Mouse (Mus musculus) megakaryocyte, adult 5-6 weeks (primary cell): Measurements from ENCODE around the gene Kcnab1. TPM values are rescaled to one million over a fixed set of nuclear protein-coding genes. Genes with fewer than 3 reads are reported as not detected.

Experiments used
- ATAC-seq: 2 replicates; pipeline ENCODE4 v1.8.0; 2016; ENCODE audit warnings: mild to moderate bottlenecking, inconsistent platforms; ENCODE audit not compliant: poor library complexity, severe bottlenecking
- total RNA-seq, 2 experiments: library from RNA; stranded (forward) in 1 of 2; stranded (reverse) in 1 of 2; fragments of 153-499, 151-499 nt in 1 of 2; fragments of 221-1000, 200-1000 nt in 1 of 2; gene quantifications; 2 replicates each; pipeline versions ENCODE4 v1.2.3 to v1.2.4; 2015 to 2017

Kcnab1 gene
- total RNA-seq (2015) = not detected in 2 replicates
- not detected in 2 replicates for total RNA-seq (2017)

DNA sequence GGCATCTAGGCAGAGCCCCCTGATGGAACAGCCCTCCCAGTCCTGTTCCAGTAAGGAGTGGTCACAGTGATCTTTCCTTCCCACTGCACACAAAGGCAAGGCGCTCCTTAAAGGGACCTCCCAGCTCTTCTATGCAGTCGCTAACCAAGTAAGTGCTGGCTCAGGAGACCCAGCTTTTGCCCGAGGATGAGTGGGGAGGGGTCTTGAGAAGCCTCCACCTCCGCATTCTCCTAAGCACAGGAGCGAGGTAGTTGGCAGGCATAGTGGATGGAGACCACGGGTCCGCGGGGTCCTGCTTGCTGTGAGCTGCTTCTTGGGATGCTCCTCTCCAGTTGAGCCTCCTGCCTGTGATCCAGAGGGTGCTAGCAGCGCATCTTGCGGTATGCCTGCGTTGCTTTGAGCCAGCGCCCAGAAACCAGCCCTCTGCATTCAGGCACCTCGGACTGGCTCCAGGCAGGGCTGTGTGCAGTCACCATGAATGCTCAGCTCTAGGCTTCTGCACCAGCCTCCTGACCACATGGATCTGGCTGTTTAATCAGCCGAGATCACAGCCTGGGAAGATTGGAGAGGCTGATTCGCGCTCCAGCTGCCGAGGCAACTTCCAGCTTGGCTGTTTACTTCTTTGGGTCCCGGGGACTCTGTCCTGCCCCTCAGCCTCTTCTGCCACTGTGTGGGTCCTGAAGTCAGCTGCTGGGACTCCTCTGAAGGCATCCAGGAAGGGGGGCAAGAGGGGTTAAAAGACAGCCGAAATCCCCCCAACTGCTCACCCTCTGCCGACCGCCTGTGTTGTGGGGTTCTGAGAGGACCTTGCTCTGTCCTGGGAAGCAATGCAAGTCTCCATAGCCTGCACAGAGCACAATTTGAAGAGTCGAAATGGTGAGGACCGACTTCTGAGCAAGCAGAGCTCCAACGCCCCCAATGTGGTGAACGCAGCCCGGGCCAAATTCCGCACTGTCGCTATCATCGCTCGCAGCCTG, at the start of gene Kcnab1:
TSS of gene Kcnab1 (plus strand) at position 440 of the 977 bp plus-strand sequence.
- ATAC-seq = no peak

DNA sequence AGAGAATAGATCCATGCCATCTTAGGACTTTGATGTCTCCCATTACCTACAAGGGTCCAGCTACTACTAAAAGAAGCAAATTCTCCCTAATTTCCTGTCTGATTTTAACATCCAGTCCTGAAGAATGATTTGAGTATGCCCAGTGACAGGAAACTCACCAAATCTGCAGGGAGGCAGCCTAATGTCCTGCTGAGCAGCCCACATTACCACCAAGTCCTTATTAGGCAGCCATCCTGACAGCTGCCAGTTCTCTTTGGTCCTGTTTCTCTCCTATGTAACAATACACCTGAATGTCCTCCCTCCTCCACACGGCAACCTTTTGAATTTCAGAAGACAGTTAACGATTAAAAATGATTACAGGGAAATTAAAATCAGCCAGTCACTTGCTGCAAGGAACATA, 20.9 kb upstream of the Kcnab1 start:
- ATAC-seq = no peak

DNA sequence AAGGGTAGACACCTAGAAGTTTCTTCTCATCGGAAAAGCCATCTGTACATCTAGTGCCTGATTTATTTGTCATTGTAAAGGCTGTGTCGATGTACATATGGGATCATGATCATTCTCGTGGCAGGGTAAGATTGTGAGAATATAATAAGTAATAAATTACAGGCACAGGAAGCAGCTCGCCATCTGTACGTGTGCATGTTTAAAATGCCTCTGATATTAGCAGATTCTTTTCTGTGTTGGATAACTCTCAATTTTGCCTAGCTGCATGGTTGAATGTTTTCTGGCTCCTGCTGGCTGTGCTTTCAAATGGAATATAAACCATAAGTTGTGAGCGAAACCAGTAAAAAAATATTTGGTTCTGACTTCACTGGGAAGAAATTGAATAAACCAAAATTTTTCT, 5.1 kb upstream of the Kcnab1 start:
- no peak for ATAC-seq

DNA sequence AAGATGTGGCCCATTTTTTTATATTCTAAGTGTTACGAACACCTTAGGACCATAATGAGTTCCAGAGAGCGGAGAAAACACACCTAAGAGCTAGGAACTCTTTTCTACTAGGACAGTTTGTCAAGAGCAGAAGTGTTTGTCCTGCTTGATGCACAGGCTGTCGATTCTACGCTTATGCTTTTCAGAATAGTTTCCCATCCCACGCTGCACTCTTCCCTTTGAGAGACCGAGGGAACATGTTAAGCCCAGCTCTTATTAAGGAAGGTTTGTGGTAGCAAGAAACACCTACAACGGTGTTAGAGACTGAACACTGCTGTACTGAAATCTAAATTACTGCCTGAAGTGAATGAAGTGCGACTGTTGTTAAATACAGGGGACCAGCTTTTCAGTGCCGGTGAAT, 1.0 kb downstream of the Kcnab1 start:
- no peak for ATAC-seq

DNA sequence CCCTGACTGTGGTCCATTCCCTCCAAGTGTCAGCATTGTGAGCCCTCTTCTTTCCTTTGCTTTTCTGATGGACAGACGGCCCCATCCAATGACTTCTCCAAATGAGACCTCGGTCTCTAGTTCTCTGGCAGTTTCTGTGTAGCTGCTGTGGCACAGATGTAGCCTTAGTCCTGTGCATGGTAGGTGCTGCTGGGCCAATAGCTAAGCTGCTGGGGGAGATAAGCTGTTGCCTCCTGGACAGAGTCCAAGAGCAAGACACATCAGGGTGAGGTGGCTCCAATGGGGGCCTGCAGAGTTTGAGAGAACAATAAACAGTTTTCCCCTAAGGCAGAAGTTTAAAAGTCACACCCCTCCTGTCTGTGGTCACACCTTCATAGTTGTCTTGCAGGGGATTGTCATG, 2.0 kb downstream of the Kcnab1 start:
- no peak for ATAC-seq

DNA sequence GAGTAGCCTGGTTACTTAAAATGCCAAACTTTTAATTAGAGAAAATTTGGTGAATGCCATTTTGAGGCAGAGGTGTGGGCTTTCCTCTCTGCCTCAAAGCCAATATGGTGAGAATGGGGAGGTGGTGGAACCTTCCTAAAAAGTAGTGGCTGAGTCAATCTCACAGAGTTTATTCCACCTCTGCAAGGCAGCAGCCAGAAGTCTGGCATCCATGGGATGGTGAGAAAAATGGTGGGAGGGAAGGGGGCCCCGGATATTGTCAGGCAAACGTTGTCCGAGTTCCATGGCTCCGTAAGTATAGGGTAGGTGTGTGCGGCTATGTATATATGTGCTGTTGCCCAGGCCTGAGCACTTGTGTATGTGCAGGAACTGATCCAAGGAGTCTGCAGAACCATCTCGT, 6.0 kb downstream of the Kcnab1 start:
- ATAC-seq = no peak

DNA sequence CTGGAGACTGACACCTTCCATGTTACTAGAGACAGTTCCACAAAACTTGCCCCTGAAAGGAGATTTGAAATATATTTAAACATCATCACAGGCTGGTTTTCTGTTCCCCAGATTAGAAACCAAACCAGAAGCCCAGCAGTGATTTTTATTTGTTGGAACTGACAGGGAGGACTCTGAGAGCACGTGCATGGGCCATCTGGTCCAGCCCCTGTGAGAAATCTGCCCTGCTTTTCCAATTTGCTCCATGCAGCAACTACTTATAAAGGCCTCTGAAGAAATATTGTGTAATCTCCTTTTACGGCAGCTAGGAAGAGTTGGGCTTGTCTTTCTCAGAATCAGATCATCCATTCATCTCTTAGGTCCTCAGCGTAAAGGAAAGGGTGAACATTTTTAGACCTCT, 7.8 kb downstream of the Kcnab1 start:
- ATAC-seq = no peak

DNA sequence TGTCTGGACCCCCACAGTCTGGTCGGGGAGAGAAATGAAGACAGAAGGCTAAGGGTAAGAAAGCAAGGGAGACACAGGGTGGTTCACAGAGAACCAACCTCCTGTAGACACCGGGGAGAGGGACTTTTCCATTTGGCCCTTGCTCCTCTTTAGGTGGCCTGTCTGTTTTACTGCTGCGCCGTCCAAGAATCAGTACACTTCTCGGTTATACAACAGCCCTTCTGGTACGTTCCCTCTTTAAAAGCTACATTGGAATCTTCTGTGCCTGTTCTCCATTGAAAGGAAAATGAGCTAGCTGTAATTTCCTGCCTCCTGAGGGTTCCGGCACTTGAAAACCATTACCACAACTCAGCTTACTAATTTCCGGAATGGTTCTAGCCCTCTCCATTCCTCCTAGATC, 8.2 kb downstream of the Kcnab1 start:
- ATAC-seq = no peak

DNA sequence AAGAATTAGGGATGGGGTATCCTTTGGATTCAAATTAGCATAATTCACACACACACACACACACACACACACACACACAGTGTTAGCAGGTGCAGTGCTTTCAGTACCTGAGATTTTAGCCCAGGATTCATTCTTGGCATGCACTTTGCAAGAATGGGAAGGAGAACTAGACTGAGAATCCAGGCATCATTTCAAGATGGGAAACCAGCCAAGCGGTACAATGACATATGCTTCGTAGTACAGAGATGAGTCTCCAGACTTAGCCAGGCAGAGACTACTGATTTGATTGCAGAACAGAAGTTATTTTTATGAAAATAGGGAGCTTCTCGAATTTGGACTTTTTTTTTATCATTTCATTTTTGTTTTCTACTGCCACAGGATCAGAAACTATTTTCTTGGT, 15.8 kb downstream of the Kcnab1 start:
- ATAC-seq = no peak

DNA sequence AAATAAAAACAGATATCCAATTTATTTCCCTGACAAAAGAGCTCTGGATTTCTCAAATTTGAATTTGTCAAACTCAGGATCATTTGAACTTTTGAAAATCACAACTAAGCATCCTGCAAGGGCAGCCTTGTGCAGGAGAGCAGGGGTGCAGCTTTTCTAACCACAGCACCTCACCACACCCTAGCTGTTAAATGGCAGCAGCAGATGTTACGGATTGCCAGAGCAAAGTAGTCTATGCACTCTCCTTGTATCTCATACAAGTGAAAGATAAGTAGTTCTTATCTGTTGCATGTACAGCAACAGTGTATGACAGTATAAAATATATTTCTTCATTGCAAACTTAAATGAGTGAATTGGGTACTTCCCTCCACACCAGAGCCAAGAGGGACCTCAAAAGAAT, 20.4 kb downstream of the Kcnab1 start:
- ATAC-seq = no peak

DNA sequence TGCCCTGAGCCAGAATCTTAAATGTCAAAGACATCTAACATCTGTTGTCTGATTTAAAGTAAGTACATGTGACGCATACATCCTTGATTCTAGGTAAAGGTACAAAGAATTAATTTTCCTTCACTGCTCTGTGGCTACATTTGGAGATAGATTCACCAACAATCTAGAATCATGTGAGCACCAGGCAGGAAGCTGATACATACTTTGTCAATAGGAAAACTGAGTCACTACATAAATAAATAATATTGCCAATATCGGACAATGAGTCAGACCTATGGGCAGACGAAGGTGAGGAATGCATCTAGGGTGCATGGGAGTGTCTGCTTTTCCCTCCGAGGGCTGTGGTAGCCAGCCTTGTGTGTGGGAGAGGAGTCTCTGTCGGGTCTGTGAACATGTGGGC, 25.7 kb downstream of the Kcnab1 start:
- no peak for ATAC-seq

DNA sequence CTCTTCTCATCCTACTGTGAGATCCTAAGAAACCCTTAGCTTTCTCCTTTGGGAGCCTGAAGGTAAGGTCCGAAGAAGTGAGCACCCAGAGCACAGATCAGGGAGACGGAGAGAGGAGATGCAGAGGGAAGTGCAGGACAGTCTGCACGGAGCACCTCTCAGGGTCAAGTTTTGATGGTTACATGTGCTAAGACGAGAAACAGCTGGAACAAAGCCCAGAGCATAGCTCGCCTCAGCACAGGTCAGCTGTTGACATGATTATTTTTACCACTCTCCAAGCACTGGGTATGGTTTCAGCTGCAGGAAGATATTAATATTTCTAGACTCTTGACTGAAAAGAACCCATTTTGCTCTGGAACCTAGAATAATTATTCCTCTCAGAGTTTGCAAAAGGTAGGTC, 27.7 kb downstream of the Kcnab1 start:
- ATAC-seq = no peak

DNA sequence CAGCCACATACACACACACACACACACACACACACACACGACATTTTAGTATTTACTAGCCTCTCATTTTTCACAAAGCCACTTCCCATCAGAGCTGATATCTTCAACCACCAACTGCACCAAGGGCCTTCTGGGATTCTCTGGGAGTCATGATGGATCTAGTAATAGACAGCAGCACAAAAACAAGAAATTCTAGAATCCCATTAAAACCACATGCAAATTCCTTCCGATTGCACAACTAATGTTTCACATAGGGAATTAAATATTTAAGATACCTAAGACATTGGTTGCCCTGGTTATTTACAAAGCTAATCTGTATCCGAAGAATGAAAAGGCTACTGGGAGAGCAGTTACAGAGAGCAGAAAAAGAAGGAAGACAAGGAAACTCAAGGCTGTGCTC, 29.6 kb downstream of the Kcnab1 start:
- no peak for ATAC-seq

DNA sequence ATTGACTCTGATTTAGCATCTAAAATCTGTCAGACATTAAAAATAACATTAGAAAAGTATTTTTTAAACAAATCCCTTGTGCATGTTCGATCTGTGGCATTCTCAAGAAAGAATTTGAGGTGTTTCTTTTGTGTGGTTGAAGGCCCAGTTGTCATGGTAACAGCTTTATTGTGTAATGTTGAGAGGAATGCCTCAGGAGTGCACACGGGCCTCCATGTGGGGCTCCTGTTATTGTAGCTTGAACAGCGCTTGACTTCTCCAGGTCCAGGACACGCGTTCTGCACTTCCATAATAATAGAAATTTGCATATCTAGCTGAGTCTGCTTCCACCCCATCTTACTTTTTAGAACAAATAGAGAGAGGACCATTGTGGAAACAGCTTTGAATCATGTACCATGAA, 36.0 kb downstream of the Kcnab1 start:
- no peak for ATAC-seq

DNA sequence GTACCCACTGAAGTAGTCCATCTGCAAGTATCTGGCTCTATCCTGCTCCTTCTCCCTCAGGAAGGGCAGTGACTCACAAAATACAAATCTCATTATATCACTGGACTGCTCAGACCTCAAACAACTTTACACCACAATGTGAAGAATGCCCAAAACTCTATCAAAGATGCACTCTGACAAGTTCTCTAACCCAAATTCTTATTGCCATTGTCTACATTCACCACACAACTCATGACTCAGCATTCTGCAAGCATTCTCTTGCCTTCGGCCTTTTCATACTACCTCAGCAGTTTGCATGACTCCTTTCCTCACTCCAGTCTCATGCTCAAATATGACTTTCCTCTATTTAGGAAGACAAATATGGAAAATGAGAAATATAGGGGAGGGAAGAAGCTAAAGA, 42.6 kb downstream of the Kcnab1 start:
- no peak for ATAC-seq

DNA sequence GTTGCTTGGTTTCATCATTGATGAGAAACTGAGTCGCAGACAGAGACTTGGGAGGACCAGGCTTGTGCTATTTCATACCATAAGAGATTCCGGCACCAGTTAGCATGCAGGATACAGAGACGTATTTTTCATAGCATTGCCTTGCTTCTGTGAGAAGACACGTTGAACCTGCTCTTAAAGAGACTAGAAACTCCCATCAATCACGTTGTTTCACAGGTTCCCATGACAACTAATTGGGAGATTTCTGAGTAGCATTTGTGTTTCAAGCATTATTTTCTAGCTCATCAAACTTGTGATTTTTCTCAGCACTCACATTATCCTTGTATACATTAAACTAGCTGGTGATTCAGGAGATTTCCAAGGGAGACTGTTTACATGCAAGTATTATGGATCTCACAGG, 63.8 kb downstream of the Kcnab1 start:
- ATAC-seq = no peak

DNA sequence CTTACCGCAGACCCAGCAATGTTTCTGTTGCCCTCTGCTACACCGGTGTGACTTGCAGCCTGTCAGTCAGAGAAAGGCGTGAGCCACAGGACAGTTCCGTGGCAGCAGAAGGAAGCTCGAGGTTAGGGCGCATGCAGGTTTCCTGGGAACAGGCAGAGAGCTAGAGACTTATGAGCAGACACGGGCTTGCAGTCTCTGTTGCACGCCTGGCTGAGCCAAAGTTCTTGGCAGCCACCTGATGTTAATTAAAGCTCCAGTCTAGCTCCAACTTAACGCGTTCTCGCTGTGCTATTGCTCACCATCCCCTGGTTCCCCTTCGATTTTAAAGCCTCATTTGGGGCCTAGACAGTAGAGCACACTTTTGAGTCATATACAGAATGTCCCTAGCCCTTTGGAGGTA, 65.4 kb downstream of the Kcnab1 start:
- ATAC-seq = no peak

DNA sequence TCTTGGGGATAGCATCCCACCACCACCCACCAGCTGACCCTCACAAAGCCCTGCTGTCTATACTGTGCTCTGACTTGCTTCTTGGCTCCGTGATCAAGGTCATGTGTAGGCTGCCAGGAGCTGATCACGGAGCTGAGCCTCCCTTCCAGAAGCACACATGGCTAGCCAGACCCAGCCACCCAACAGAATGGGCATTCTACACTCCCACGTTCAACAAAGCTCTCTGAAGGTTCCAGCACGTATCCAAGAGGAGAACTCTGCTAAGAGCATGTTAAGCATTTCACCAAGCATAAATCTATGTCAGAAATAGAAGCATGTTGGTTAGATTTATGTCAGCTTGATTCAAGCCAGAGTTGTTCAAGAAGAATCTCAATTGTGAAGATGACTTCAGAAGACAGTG, 66.6 kb downstream of the Kcnab1 start:
- ATAC-seq = no peak

DNA sequence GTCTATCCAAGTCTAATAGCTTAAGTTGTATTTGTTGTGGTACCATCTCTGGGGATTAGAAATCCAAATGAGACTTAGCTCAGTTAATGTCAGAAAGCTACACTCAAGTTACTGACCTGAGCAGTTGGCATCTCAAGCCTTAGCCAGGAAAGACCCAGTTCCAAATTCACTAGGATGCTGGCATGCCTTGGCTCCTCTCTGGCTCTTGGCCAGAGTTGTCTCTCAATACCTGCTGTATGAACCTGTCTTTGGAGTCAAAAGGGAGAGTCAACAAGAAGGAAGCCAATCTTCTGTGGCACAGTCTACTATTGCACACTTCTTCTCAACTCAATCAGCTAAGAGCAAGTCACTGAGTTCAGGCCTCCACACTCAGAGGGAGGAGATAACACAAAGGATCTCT, 67.7 kb downstream of the Kcnab1 start:
- ATAC-seq = no peak

DNA sequence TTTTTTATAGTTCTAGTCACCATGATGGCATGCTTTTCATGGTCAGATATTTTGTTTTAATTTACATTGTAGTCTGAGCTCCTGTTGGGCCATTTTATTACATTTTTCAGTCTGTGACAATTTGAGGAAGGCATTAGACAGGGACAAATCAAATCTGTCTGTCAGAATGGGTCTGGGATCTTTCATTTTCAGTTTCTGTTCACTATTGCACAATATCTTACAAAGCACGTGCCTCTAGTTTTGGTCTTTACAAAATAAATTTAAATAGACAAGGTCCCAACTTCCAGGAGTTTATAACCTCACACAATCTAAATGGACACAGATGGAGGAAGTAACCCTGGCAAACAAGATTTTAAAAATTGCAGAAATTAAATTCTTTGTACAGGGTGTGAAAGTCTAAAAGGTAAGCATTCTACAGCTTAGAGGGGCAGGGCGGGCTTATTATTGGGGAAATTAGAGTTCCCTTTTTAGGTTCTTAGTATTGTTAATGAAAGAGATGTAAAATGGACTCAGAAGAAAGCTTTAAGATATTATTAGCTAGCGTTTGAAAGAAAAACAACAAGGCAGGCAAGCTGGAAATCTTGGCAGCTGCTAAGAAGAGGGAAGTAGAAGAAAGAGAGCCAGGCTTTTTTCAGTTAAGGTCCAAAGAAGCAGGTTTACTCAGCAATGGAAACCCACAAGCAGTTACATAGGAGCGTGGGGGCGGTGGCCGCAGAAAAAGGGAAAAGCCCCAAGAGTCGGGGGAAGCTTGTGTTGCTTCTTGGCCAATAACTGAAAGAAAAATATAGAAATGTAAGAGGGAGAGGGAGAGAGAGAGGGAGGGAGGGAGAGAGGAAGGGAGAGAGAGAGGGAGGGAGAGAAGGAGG, 78.9 kb downstream of the Kcnab1 start:
- ATAC-seq = peak; percentile 82

DNA sequence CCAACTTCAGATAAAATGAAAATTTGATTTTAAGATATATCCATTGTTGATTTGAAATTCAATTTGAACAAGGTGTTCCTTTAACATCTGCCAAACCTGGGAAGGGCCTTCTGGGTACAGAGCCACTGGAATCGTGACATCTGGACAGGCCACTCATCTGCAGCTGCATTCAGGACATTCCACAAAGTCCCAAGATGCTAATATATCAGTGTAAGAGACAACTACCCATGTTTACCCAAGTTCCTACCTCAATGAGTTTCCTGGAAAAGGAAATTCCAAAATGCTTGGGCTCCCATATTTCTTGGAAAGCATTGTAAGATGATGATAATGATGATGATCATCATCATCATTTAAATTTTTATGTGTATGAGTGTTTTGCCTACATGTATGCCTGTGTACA, 91.4 kb downstream of the Kcnab1 start:
- ATAC-seq = no peak
